Mouse (Mus musculus) ES-Bruce4 (cell line): ENCODE measurements around the gene Rassf3. TPM values are rescaled to one million over a fixed set of nuclear protein-coding genes. Genes with fewer than 3 reads are reported as not detected.

Source experiments
- H3K27ac ChIP-seq: 2 replicates; pipeline ENCODE4 v1.5.1; 2012; ENCODE audit warnings: low read length, inconsistent platforms; ENCODE audit not compliant: insufficient read depth
- H3K27me3 ChIP-seq: 2 replicates; pipeline ENCODE4 v1.6.1; 2012; ENCODE audit warnings: mild to moderate bottlenecking, low read length, inconsistent platforms; ENCODE audit not compliant: control insufficient read depth, poor library complexity, insufficient read depth, severe bottlenecking
- H3K36me3 ChIP-seq: 2 replicates; pipeline ENCODE4 v1.6.1; 2012; ENCODE audit warnings: inconsistent platforms, mild to moderate bottlenecking, low read length, moderate library complexity; ENCODE audit not compliant: control insufficient read depth, poor library complexity, insufficient read depth, severe bottlenecking
- H3K4me1 ChIP-seq: one replicate; pipeline ENCODE4 v1.8.1; 2011; ENCODE audit warnings: low read length; ENCODE audit not compliant: control insufficient read depth, insufficient read depth
- H3K4me3 ChIP-seq: 2 replicates; pipeline ENCODE4 v1.5.1; 2011; ENCODE audit warnings: low read depth, mild to moderate bottlenecking, low read length
- H3K9ac ChIP-seq: 2 replicates; pipeline ENCODE4 v1.6.1; 2012; ENCODE audit warnings: low read depth, mild to moderate bottlenecking, inconsistent platforms; ENCODE audit not compliant: poor library complexity, severe bottlenecking
- H3K9me3 ChIP-seq: replicated peaks from 2 replicates; pipeline ENCODE4 v1.6.1; 2012; ENCODE audit warnings: mild to moderate bottlenecking, low read length, inconsistent platforms; ENCODE audit not compliant: control insufficient read depth, poor library complexity, insufficient read depth, severe bottlenecking
- CTCF ChIP-seq: IDR thresholded peaks from one replicate; pipeline ENCODE4 v1.8.1; 2011; ENCODE audit warnings: low read depth, low read length
- EP300 ChIP-seq: IDR thresholded peaks from 2 replicates; pipeline ENCODE4 v1.6.1; 2011; ENCODE audit warnings: low read depth, low read length; ENCODE audit not compliant: insufficient read depth
- POLR2A ChIP-seq: IDR thresholded peaks from one replicate; pipeline ENCODE4 v1.8.1; 2011; ENCODE audit warnings: low read length; ENCODE audit not compliant: insufficient read depth
- polyA plus RNA-seq: library from polyadenylated mRNA; stranded (reverse); fragments of >200 nt; gene quantifications from 2 replicates; pipeline ENCODE4 v1.2.4, GENCODE M21; 2011; ENCODE audit warnings: low read depth; ENCODE audit not compliant: missing spikeins, insufficient read depth, insufficient read length

The Rassf3 gene
- polyA plus RNA-seq, 1 experiment: 41.7 TPM

DNA sequence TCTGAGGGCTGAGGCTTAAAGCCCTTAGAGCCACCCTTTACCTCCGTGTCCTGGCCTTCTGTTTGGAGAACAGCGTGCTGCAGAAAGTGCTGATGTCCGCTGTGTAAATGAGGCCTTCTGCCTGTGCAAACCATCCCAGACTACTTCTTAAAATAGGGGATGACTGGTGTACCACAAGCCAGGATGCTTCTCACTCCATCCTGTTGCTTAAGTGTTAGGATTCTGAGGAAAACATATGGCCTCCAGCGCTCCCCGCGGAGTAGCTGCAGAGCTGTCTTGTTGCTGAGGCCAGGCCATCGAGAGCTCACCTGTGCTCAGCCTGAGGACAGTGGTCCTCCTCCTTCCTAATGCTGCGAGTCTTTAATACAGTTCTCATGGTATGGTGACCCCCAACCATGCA is 84.2 kb downstream of the Rassf3 start:
- Histone ChIP-seq H3K27ac (no peak overlapping the region), H3K36me3 (peaks cover 5% of the 10 kb centered on the region; the same call in 1 of the 2 replicates), H3K4me1 (peaks cover 2% of the 10 kb centered on the region), H3K9me3 (no peaks in the 10 kb centered on the region), H3K27me3 (no peaks in the 10 kb centered on the region), H3K4me3 (no peak overlapping the region), H3K9ac (no peak overlapping the region)
- TF ChIP-seq CTCF (no peak), POLR2A (no peak), EP300 (no peak)

- Histone ChIP-seq H3K9me3 (no peaks in the 10 kb centered on the region), H3K36me3 (peaks cover 5% of the 10 kb centered on the region; the same call in 1 of the 2 replicates), H3K4me3 (no peak overlapping the region), H3K4me1 (peaks cover 2% of the 10 kb centered on the region), H3K27me3 (no peaks in the 10 kb centered on the region), H3K9ac (no peak overlapping the region), H3K27ac (no peak overlapping the region)
- TF ChIP-seq CTCF (no peak), POLR2A (no peak), EP300 (no peak)
These were observed 85.5 kb downstream of the Rassf3 start for GRCm38 (mm10) chr10:121390602-121391001.

DNA sequence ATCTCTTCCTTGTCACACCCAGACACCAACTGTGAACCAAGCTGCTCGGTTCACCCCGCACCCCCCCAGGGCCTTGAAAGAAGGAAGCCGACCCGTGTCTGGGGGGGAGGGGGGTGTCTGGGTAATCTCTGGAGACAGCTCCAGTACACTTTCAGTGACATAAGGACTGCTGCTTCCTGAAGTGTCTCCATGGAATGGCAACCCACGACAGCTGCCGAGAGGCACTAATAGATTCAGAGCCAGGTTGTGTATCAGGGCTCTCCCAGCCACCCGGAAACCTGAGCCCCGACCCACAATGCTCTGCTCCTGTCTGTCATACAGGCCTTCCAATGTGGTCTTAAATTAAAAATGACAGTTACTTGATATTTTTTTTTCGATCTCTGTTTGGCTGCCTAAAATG is 89.8 kb downstream of the Rassf3 start:
- Histone ChIP-seq H3K27ac (no peak overlapping the region), H3K9ac (no peak overlapping the region), H3K9me3 (no peaks in the 10 kb centered on the region), H3K4me3 (no peak overlapping the region), H3K4me1 (no peaks in the 10 kb centered on the region), H3K36me3 (peaks cover 4% of the 10 kb centered on the region; the same call in 1 of the 2 replicates), H3K27me3 (no peaks in the 10 kb centered on the region)
- TF ChIP-seq POLR2A: no peak
- TF ChIP-seq CTCF: no peak
- no peak for TF ChIP-seq EP300

- H3K27ac ChIP-seq: no peak overlapping the region
- no peaks in the 10 kb centered on the region for H3K4me1 ChIP-seq
- no peak for TF ChIP-seq EP300
- no peak for TF ChIP-seq POLR2A
- TF ChIP-seq CTCF: no peak
- peaks cover 4% of the 10 kb centered on the region; the same call in 1 of the 2 replicates for H3K36me3 ChIP-seq
- H3K4me3 ChIP-seq: no peak overlapping the region
- no peaks in the 10 kb centered on the region for H3K27me3 ChIP-seq
- H3K9me3 ChIP-seq: no peaks in the 10 kb centered on the region
- H3K9ac ChIP-seq: no peak overlapping the region
These were observed 90.5 kb downstream of the Rassf3 start for GRCm38 (mm10) chr10:121385695-121386094.

GRCm38 (mm10) chr10:121384710-121385109 is 91.4 kb downstream of the Rassf3 start:
- Histone ChIP-seq H3K4me3 (no peak overlapping the region), H3K36me3 (peaks cover 4% of the 10 kb centered on the region; the same call in 1 of the 2 replicates), H3K4me1 (no peaks in the 10 kb centered on the region), H3K27ac (no peak overlapping the region), H3K9ac (no peak overlapping the region), H3K9me3 (no peaks in the 10 kb centered on the region), H3K27me3 (no peaks in the 10 kb centered on the region)
- TF ChIP-seq EP300 (no peak), POLR2A (no peak), CTCF (no peak)

DNA sequence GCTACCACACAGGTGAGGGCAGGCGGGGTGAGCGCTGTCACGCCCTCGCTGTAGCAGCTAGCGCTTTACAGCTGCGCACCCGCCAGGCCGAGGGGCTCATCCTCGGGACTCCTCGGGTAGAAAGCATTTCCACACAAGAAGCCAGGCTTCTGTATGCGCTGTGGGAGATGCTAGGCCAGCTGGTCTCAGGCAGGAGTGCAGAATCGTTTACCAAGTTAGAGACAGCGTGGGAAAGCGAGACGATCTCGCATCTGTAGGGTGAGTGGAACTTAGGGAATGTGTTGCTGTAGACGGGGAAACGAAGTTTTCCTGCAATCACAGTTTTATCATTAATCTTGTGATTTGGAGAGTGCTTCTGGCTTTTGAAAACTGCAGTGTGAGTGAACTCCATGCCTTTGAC is 94.9 kb downstream of the Rassf3 start:
- Histone ChIP-seq H3K4me1 (no peaks in the 10 kb centered on the region), H3K4me3 (no peak overlapping the region), H3K27ac (no peak overlapping the region), H3K9me3 (no peaks in the 10 kb centered on the region), H3K36me3 (peaks cover 11% of the 10 kb centered on the region), H3K27me3 (no peaks in the 10 kb centered on the region), H3K9ac (no peak overlapping the region)
- TF ChIP-seq POLR2A (no peak), CTCF (no peak), EP300 (no peak)
